Mouse (Mus musculus) central nervous system, embryonic 14 days (tissue): Measurements from ENCODE around the gene Dcaf1. TPM values are rescaled to one million over a fixed set of nuclear protein-coding genes. Genes with fewer than 3 reads are reported as not detected.

Experiments
- polyA plus RNA-seq: library from polyadenylated mRNA; depleted of rRNA; stranded (reverse); fragments of >200 nt; gene quantifications from 2 replicates; pipeline ENCODE4 v1.2.3, GENCODE M21; 2012; rRNA removed

The Dcaf1 gene
- 26.6 and 32.3 TPM in 2 replicates for polyA plus RNA-seq

GRCm38 (mm10) chr9:106821618-106822380 lies at the start of gene Dcaf1:
TSS of gene Dcaf1 (plus strand) at chr9:106821874.

GRCm38 (mm10) chr9:106788812-106789321 lies 32.8 kb upstream of the Dcaf1 start, which contains the start of gene Rad54l2:
TSS of gene Rad54l2 (minus strand) at chr9:106789194.

GRCm38 (mm10) chr9:106886828-106887702 lies 65.4 kb downstream of the Dcaf1 start, which contains the start of gene Rbm15b:
TSS of gene Rbm15b (minus strand) at chr9:106887428.

GRCm38 (mm10) chr9:106891829-106892551 lies 70.3 kb downstream of the Dcaf1 start, which contains the start of gene Manf:
TSS of gene Manf (minus strand) at chr9:106891979.

Other genes starting within 250 kb of the Dcaf1 start
- gene Iqcf6, start 195.3 kb upstream of the Dcaf1 start, polyA plus RNA-seq: not detected in 2 replicates
- gene Grm2, start 165.8 kb upstream of the Dcaf1 start, polyA plus RNA-seq: 7.3 and 7.7 TPM in 2 replicates
- 41.9 and 48.5 TPM in 2 replicates for gene Tex264, start 135.9 kb upstream of the Dcaf1 start, polyA plus RNA-seq
- gene Rad54l2, start 32.7 kb upstream of the Dcaf1 start, polyA plus RNA-seq: 13.4 and 13.8 TPM in 2 replicates
- gene Rbm15b, start 65.6 kb downstream of the Dcaf1 start, polyA plus RNA-seq: 34.1 and 38.8 TPM in 2 replicates
- 66.3 and 77.0 TPM in 2 replicates for gene Manf, start 70.1 kb downstream of the Dcaf1 start, polyA plus RNA-seq